Mouse (Mus musculus) left cerebral cortex, postnatal 14 days (tissue): ENCODE measurements around the gene Pgf. TPM values are rescaled to one million over a fixed set of nuclear protein-coding genes. Genes with fewer than 3 reads are reported as not detected.
"Not testable (repeated sequence)": the region's sequence is repeated elsewhere in the genome, so short reads cannot be mapped to it uniquely, and the experiment has no call there.

Experiments
- DNase-seq, 2 experiments: peaks; one replicate each; pipeline ENCODE4 v3.0.0; 2021 to 2022; ENCODE audit warnings: low spot score in 2 of 2, mixed read lengths in 1 of 2
- intact Hi-C: fragments of 180-260 bp; cut with DNase I; formaldehyde crosslinking; loops from one replicate; pipeline ENCODE4 v1.15.1; 2025
- total RNA-seq, 2 experiments: library from RNA; stranded (reverse); gene quantifications; 2 replicates each; pipeline ENCODE4 v1.2.3; 2021

Pgf gene
- total RNA-seq, 2 experiments from 2014 or later: 2.5 to 2.7 TPM

- intact Hi-C loops: loop anchor here (2.0 to 5.0 kb wide), 2 partner anchors 118 to 136 kb away; partner anchors contain the start of genes Acyp1 and Zc2hc1c
Measured at GRCm38 (mm10) chr12:85169117-85169858, 8.3 kb downstream of the Pgf start.

DNA sequence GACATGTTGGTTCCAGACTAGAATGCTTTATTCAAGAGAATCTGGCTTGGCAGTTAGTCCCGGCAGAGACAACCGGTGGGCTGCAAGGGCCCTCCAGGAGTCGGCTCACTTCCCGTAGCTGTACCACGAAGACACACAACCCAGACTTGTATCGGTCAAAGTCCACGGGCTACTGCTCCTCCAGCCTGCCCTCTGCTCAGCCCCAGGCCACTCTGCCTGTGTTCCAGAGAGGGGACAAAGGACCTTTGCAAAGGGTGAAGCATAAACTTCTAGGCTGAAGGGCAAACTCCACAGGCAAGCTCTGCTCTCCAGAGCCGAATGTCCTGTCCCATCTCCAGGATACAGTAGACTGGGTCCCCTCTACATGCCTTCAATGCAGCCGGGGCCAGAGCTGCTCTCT is 11.0 kb downstream of the Pgf start:
- DNase-seq: no peak
- intact Hi-C loops: loop anchor here (5.0 kb wide), 1 partner anchor 121 kb away; the partner anchor contains the start of genes Acyp1 and Zc2hc1c

More at GRCm38 (mm10) chr12:85169117-85169858, 8.3 kb downstream of the Pgf start:
- DNase-seq: peak; percentile 80 to 87

DNA sequence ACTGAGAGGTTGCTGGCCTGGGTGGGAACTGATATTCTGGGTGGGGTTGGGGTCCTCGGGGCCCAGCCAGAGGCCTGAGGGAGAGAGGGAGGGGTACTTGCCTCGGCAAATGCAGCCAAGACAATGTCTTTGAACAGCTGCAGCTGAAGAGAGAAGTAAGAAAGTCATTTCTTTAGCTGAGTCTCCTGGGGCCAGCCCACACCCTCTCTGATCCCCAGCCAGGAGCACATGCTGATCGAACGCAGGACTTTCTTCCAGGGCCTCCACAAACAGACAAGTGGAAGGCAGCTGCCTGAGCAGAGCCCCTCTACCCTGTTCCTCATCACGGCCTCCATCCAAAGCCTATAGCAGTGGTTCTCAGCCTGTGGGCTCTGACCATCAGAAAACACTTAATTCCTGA is 12.6 kb downstream of the Pgf start:
- DNase-seq: no peak
- intact Hi-C loops: loop anchor here (5.0 kb wide), 1 partner anchor 122 kb away; the partner anchor contains the start of genes Acyp1 and Zc2hc1c

DNA sequence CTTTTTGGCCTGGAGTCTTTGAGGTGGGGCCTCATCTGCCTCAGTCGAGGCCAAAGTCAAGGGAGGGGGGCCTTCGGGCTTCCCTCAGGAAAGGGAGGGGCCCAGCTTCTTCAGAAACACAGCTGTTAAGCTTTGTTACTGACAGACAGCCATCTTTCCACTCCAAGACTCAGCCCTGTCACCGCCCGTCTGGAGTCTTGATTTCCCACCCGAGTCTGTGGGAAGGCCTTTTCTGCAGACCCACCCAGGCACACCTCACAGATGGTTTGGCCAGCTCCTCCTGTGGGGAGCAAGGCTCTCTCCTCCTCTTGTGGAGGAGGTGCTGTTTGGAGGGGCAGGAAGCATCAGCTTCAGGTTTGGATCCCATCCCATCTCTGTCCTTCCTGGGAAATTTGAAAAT is 18.0 kb downstream of the Pgf start:
- intact Hi-C loops: no loop called here
- no peak for DNase-seq

DNA sequence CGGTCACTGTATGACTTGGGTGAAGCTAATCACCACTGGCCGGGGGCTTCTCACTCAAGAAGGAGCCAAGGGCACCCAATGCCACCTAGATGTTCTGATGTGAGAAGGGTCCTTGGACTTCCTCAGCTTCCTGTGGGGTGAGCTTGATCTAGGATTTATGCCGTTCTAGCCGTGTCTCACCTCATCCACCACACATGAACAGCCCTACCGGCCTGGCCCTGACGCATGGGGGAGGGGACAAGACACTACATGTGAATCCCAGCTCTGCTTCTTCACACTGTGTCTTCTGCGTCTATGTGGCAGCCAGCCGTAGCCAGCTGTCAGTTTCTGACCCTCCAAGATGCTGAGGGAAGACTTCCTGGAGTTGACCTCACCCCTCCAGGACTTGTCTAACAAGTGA is 18.8 kb downstream of the Pgf start:
- DNase-seq: no peak
- intact Hi-C loops: no loop called here

DNA sequence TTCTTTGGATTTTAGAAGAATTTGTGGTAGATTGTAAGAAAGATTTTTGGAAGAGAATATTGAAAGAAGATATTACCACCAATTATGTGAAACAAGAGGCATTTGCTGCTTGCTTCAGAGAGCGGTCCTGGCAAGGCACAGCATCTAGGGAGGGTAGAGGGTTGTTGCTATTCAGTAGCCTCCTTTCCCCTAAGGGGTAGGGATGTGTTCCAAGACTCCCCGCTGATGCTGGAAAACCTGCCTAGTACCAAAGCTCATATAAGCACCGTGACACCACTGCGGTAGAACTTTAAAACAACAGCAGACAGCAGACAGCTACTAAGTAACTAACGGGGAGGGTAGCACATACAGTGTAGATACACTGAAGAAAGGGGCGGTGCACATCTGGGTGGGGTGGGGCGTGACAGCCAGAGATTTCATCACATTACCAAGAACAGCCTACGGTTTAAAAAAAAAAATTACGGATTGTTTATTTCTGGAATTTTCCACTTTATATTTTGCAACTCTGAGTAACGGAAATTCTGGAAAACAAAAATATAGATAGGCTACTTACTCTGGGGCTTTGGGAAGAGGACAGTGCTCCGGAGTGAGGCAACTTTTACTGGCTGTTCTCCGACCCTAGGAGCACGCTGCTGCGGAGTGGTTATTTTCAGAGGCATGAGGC is 19.7 kb downstream of the Pgf start:
- intact Hi-C loops: no loop called here
- no peak for DNase-seq

DNA sequence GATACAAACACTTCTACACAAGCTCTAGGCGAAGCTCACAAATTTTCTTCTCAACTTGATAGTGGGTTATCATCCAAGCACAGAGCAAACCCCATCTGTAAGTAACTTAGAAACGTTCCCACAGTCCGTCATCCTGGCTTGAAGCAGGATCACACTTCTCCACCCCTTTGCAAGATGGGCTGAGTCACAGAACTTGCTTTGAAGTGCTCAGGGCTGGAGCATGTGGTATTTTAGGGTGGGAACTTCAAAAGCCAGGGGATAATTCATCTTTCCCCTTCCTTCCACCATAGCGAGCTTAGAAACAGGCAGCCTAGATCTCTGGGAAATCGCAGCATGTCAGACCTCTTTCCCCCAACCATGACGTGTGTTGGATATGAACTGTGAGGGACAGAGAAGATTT is 21.3 kb downstream of the Pgf start:
- intact Hi-C loops: no loop called here
- no peak for DNase-seq

DNA sequence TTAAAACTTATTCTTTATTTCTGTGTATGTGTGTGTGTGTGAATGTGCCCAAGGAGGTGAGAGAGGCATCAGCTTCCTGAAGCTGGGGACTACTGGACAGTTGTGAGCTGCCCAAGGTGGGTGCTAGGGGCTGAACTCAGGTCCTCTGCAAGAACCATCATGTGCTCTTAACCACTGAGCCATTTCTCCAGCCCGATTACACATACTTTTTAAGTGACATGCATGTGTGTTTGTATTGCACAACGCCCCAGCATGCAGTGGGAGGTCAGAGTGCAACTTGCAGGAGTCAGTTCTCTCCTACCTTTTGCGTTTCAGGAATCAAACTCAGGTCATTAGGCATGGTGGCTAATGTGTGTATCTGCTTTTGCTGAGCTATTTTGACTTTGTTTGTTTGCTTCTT is 24.6 kb downstream of the Pgf start:
- intact Hi-C loops: no loop called here

DNA sequence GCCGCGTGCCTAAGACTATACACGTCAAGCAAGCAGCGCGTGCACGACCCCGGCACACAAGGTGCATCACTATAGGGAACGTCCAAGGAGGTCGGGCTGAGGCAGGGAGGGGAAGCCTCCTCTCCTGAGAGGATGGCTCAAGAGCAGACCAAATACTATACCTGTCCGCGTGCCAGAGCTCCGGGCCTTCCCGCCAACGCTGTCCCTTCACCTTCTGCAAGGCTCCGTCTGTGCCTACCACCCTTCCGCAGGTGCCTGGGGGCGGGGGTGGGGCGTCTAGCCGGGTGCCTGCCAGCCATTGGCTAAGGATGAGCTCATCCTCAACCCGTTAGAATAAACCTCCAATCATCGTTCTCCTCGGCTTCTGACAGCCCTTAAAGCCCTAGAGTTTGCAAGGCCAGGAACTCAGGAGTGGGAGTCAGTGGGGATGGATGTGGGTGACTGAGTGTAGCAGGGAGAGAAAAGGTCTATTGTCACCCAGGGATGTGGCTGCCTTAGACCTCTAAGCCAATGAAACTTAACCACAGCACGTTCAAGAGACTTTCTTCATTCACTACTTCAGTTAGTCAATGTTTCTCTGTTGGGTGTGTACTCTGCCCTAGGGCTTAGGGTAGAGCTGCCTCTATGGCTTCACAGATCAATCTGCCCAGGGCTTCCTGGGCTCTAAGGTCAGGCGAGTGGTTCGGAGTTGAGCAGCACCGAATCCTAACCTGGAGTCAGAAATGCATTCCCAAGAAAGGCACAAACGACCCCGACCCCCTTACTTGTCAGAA is 26.4 kb downstream of the Pgf start, which contains the start of gene Rps6kl1:
Gene Rps6kl1 (minus strand): TSS at position 263 of the 773 bp plus-strand sequence.
- DNase-seq: peak; percentile 80 to 82
- intact Hi-C loops: no loop called here

More for the DNA sequence above, 24.6 kb downstream of the Pgf start:
- no peak for DNase-seq

DNA sequence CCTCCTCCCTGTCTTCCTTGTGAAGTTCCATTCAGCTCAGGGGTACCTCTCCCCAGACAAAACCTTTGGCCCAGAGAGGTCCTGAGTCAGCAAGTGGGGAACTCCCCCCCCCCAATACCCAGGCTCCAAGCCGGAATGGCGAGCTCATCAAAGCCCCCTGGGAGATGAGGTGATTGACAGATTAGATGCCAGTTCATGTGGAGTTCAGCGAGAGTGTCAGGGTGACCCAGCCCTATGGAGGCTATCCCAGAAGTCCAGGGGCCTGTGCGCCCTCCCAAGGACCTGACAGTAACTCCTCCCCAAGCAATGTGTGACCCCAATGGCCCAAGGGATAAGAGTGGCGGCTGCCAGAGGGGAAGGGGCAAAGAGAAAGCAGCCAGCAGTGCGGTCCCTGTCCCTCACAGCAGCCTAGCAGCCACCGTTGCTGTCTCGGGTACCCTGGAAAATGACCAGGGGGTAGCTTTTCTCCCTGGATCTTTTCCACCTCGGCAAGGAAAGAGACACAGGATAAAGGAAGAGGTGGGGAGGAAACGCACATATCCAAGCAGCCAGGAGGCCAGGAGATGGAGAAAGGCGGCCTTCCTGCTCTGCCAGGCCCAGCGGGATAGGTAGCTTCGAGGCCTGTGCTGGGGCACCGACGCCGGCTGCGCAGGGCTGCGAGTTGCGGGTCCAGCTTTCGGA is 27.1 kb downstream of the Pgf start:
- DNase-seq: no peak
- intact Hi-C loops: no loop called here

DNA sequence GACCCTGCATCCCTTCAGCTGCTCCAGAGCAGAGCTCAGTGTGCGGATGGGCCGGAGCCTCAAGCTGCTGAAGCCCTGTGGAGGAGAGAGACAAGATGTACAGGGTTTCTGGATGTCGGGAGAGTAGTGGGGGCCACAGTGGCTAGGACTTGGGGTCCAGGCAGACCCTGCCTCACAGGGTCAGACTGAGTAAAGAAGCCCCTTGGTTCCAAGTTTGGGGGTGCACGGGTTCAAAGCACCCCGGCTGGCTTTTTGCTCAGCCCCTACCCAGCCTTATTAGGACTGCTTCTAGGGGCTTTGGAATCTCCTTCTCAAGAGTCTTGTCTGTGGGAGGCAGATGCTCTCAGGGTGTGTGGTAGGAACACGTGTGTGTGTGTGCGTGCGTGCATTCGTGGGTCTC is 30.7 kb downstream of the Pgf start:
- intact Hi-C loops: no loop called here
- DNase-seq: no peak

DNA sequence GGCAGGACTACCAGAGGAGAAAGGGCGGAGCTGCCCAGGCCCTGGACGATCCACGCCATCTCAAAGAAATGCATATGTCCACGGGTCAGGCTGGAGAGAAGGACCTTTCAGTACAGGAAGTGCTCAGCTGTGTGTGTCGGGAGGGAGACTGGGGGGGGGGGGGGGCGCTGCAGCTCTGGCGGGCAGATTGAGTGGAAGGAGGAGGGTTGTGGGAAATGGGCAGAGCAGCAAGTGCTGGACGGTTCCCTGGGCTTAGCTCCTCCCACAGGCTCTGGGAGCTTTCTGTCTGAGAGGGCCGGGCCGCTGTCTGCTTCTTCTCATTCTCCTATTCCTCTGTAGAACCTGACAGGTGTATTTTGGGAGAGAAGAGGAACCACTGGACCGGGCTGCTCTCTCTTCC is 31.2 kb downstream of the Pgf start:
- intact Hi-C loops: no loop called here
- DNase-seq: no peak

- DNase-seq: no peak
Measured at GRCm38 (mm10) chr12:85145630-85146029, 32.0 kb downstream of the Pgf start.

DNA sequence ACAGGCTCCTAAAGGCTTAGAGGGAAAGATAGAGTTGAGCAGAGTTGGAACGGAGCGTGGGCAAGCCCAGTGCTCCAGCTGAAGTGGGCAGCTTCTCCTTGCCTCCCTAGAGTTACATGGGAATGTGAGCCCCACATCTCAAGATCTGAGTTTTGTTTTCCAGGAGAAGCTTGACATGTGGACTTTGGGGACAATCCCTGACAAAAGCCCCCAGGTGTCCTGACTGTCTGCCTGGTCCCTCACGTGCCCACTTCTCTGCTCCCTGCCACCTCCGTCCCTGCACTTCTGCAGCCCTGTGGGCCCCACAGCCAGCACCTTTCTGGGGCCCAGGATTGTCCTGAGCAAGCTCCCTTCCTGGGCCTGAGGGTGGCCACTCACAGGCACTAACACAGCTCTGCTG is 32.8 kb downstream of the Pgf start:
- intact Hi-C loops: no loop called here
- DNase-seq: no peak

More at GRCm38 (mm10) chr12:85145630-85146029, 32.0 kb downstream of the Pgf start:
- intact Hi-C loops: no loop called here

DNA sequence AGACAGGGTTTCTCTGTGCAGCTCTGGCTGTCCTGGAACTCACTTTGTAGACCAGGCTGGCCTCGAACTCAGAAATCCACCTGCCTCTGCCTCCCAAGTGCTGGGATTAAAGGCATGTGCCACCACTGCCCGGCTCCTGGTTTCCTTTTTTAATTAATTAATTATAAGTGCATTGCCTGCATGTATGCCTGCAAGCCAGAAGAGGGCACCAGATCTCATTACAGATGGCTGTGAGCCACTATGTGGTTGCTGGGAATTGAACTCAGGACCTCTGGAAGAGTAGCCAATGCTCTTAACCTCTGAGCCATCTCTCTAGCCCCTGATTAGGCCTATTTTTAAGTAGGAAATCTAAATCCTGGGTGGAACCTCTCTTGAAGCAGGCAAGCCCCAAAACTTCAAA is 33.3 kb downstream of the Pgf start:
- DNase-seq, intact Hi-C loops: not testable (repeated sequence)

DNA sequence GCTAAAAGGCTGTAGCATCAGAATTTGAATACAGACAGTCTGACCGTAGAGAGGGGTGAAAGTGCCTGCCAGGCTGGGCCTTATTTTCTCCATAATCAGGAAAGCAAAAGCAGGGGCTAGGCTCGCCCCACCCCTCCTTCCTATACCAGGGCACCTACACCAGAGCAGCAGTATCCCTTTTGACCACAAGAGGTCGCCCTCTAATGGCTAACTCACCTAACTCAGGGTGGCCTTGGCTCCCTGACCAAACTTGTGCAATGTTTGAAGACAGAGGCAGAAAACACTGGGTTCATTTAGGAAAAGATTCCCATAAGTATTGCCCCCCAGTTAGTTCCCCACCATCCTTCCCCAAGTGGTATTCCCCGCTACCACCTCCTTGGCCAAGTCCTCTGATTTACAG is 34.8 kb downstream of the Pgf start:
- DNase-seq: peak; percentile 88
- intact Hi-C loops: loop anchor here (1.0 kb wide), 1 partner anchor 163 kb away; no protein-coding TSS in a partner anchor

- DNase-seq: no peak
- intact Hi-C loops: no loop called here
Measured at GRCm38 (mm10) chr12:85141096-85141495, 36.5 kb downstream of the Pgf start.

DNA sequence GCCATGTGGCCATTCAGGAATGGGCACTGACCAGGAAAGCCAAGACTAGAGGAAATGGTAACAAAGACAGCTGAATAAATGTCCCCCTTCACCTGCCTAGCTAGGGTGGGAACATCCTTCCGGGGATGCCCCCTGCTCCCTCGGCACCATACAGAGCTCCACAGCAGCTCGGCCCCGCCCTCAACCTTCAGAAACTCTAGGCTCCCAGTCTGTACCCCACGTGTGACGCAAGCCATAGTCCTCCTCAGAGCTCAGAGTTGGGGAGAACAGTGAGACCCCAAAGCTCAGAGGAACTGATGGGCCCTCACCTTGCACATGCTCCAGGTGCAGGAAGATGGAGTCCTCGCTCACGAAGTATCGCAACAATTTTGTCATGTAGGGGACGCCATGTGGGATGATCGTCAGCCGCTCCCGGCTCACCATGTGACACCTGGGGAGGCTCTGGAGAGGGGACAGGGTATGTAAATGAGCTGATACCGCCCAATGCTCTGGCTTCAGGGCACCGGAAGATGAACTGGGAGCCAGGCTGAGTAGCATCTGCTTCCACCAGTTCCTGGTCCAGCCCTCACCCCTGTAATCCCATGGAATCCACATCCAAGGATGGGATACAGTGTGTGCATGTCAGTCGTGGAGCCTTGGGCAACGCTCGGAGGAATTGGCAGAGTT is 37.4 kb downstream of the Pgf start:
- intact Hi-C loops: no loop called here
- no peak for DNase-seq

DNA sequence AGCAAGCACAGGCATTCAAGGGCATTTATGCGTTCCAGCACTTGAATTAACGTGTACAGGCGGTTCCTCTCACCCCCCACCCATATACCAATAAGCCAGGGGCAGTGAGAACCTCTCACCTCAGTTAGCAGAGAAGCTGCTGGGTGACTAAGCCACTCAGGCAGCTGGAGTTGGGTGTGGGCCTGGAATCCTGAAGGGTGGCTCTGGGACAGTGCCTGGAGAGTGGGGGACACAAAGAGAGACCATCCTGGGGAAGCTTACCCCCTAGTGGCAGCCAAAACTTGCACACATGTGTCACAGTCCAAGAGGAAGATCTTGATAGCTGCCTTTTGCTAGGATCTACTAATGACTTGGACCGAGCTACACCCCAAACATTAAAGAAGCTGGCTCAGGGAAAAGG is 41.0 kb downstream of the Pgf start:
- DNase-seq: no peak
- intact Hi-C loops: no loop called here
